9 mouse cellular contexts compared by ENCODE assay signal in the genomic region with DNA sequence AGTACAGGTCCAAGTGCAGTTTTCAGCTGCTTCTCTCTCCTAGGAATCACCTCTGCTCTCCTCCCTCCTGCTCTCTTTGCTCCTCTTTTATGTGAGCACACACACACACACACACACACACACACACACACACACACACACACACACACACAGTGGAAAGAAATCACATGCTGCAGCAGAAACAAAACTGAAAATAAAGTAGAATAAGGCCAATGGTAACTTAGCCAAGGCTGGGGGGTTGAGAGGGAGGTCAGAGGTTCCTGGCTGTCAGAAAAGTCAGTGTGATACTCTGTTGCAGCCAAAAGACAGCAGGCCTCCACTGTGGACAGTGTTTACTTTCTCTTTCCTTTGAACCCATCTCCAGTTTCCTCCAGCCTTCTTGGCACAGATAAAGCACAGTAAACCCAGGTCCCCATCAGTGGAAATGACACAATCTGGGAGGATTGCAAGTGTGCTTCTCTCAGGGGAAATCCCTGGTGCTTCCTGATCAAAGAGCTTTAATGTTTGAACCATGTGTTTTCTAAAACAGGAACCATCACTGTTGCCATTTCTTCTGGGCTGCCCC. TPM values are rescaled to one million over a fixed set of nuclear protein-coding genes. Genes with fewer than 3 reads are reported as not detected.
DNase-seq lines count a peak whose midpoint lies in the region; ATAC-seq lines count a peak whose summit lies in the region.
"Not testable (repeated sequence)": the region's sequence is repeated elsewhere in the genome, so short reads cannot be mapped to it uniquely, and the experiment has no call there.
"Had no signal": no experiment of that assay in that cellular context is flagged by ENCODE, and none has a peak within 500 bp of the region (broad histone marks: within the 10 kb centered on the region; RNA-seq: fewer than 3 reads in every experiment).

TSS of gene Gbp10 (minus strand) at position 51 of the 565 bp plus-strand sequence.

- ATAC-seq in heart, embryonic 12.5 days (ENCODE audit: insufficient number of reproducible peaks, low FRiP score) = peak; percentile 36; the same call in 1 of the 2 replicates
- peak; percentile 96 for ATAC-seq in lung, embryonic 16.5 days (ENCODE audit: low read depth)

- not testable (repeated sequence) for H3K4me1 ChIP-seq in heart, embryonic 12.5 days (replicated peaks); lung, embryonic 16.5 days (replicated peaks; ENCODE audit: control insufficient read depth, insufficient read depth, low read length)

- intact Hi-C loops in left cerebral cortex, postnatal 4 days (cut with DNase I) = not testable (repeated sequence)

- not testable (repeated sequence) for H3K9me3 ChIP-seq in heart, embryonic 12.5 days (replicated peaks); lung, embryonic 16.5 days (ENCODE audit: control insufficient read depth, low read length)

- H3K4me3 ChIP-seq in heart, embryonic 12.5 days; lung, embryonic 16.5 days (ENCODE audit: low read length): not testable (repeated sequence)

- not testable (repeated sequence) for H3K9ac ChIP-seq in heart, embryonic 12.5 days; lung, embryonic 16.5 days (ENCODE audit: low read length)

- H3K27ac ChIP-seq in heart, embryonic 12.5 days (ENCODE audit: poor library complexity, severe bottlenecking) = not testable (repeated sequence)
- peak within 1 kb of the TSS; percentile 41; the same call in 1 of the 2 replicates for H3K27ac ChIP-seq in lung, embryonic 16.5 days (ENCODE audit: low read length)

- H3K4me2 ChIP-seq in heart, embryonic 12.5 days; lung, embryonic 16.5 days (ENCODE audit: low read depth, low read length): not testable (repeated sequence)

- H3K27me3 ChIP-seq in heart, embryonic 12.5 days (replicated peaks); lung, embryonic 16.5 days (ENCODE audit: control insufficient read depth, insufficient read depth, low read depth, low read length): not testable (repeated sequence)

- not testable (repeated sequence) for H3K36me3 ChIP-seq in heart, embryonic 12.5 days; lung, embryonic 16.5 days (ENCODE audit: control insufficient read depth, insufficient read depth, low read length)

- DNase-seq in adrenal gland, adult (ENCODE audit: inconsistent age in 2 of 2, low spot score in 1 of 2) = peak; percentile 4 to 43
- peak; percentile 18 for DNase-seq in embryo, embryonic 10 days (ENCODE audit: low spot score)
- peak; percentile 36 for DNase-seq in kidney, adult 11 months
- peak; percentile 5 for DNase-seq in left cerebral cortex, postnatal 4 days
- DNase-seq in ovary, postnatal 14 days (ENCODE audit: low spot score) = peak; percentile 10

RNA-seq across cellular contexts. Expression of gene Gbp10, which starts in this region (rescaled TPM):
- polyA plus RNA-seq in heart, embryonic 12.5 days (2016; fragmentation: Nextera tagmentation; extraction: Ambion mirVana) = not detected in 2 replicates
- not detected for total RNA-seq in left cerebral cortex, postnatal 4 days (2021)
- 0.06 and 0.49 TPM in 2 replicates for polyA plus RNA-seq in lung, embryonic 16.5 days (2015; fragmentation: Nextera tagmentation; extraction: Ambion mirVana)
- polyA plus RNA-seq: limb, embryonic 10.5 days; stomach, embryonic 14.5 days had no signal

Comparison
In these comparisons a context has a peak if more than half of its experiments do, and no peak if none do; other contexts are left out.
1. Peak in ATAC-seq in heart, embryonic 12.5 days; RNA of the gene not detected or under 1 TPM.
2. Peak in DNase-seq in left cerebral cortex, postnatal 4 days; RNA of the gene not detected or under 1 TPM.
3. Peak in ATAC-seq and H3K27ac ChIP-seq in lung, embryonic 16.5 days; RNA of the gene not detected or under 1 TPM.